8 mouse cellular contexts compared by ENCODE assay signal in the genomic region with DNA sequence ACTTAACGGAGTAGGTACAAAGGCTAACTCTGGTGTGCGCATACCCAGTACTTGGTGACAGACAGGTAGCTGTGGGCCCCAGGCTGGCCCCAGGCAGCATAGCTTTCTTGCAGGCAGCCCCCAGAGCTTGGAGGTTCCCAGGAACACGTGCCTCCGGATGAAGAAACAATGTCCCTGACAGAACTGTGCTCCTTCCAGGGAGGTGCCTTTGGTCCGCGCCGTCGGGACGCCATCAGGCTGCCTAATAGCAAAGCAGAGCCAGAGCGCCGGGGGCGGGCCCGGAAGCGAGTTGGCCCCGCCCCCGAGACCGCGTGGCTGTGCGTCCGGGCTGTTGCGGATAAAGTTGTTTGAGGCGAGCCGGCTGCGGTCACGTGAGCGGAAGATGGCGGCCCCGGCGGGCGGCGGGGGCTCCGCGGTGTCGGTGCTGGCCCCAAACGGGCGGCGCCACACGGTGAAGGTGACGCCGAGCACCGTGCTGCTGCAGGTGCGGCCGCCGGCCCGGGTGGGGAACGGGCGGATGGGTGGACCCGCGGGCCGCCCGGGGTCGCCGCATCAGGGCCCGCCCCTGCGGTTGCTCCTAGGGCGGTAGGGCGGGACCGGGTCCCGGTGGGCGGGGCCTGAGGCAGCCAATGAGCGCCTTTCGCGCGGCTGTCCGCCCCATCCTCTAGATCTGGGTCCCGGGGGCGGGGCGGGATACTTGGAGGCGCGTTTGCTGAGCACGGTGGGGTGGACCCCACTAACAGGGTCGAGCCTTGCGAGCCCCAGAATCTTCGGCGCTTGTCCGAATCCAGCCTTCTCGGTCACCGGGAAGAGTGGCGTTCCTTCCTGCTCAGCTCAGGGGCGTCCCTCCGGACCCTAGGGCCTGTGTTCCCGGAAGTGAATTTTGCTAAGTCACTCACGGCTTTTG. TPM values are rescaled to one million over a fixed set of nuclear protein-coding genes. Genes with fewer than 3 reads are reported as not detected.
DNase-seq lines count a peak whose midpoint lies in the region; ATAC-seq and TF ChIP-seq lines count a peak whose summit lies in the region.

TSS of gene Aspscr1 (plus strand) at position 287 of the 907 bp plus-strand sequence.

- no peak for TF ChIP-seq CTCF in liver, adult 2 months (IDR thresholded peaks at IDR 0.05; ENCODE audit: low read depth, low read length)

- peak within 1 kb of the TSS; percentile 74 for H3K4me3 ChIP-seq in heart, embryonic 11.5 days (ENCODE audit: low read depth, low read length)
- peak within 1 kb of the TSS; percentile 68 for H3K4me3 ChIP-seq in kidney, embryonic 16.5 days (ENCODE audit: low read length)
- peak within 1 kb of the TSS; percentile 95 for H3K4me3 ChIP-seq in liver, adult 2 months (ENCODE audit: insufficient read depth, low read depth, low read length)
- peak within 1 kb of the TSS; percentile 44 for H3K4me3 ChIP-seq in myocyte

- H3K36me3 ChIP-seq in heart, embryonic 11.5 days (ENCODE audit: control insufficient read depth, insufficient read depth, low read length): no peaks in the 10 kb centered on the region
- no peaks in the 10 kb centered on the region for H3K36me3 ChIP-seq in kidney, embryonic 16.5 days (ENCODE audit: insufficient read depth, low read length)
- H3K36me3 ChIP-seq in liver, adult 2 months (ENCODE audit: control insufficient read depth, insufficient read depth, low read length): no peaks in the 10 kb centered on the region
- H3K36me3 ChIP-seq in myocyte (ENCODE audit: control insufficient read depth, insufficient read depth): no peaks in the 10 kb centered on the region
- H3K36me3 ChIP-seq in splenic B cell, adult 2 months (ENCODE audit: control insufficient read depth, insufficient read depth, low read length, poor library complexity, severe bottlenecking): no peaks in the 10 kb centered on the region

- H3ac ChIP-seq in myocyte (ENCODE audit: control insufficient read depth, insufficient read length): peak within 1 kb of the TSS; percentile 72

- peak; percentile 97 to 98 for DNase-seq in B cell, adult 2 months
- peak; percentile 95 for DNase-seq in brain, adult 2 months (ENCODE audit: low read depth, low spot score)
- peak; percentile 79 for DNase-seq in liver, adult 2 months (ENCODE audit: extremely low read depth, low read depth, low spot score)
- peak; percentile 96 for DNase-seq in splenic B cell, adult 2 months (ENCODE audit: low read depth, low spot score)

- peak within 1 kb of the TSS; percentile 90 for H3K9ac ChIP-seq in heart, embryonic 11.5 days (ENCODE audit: low read depth, low read length)
- H3K9ac ChIP-seq in kidney, embryonic 16.5 days (replicated peaks; ENCODE audit: low read length): peak within 1 kb of the TSS; percentile 82
- H3K9ac ChIP-seq in liver, adult 2 months (ENCODE audit: low read depth, low read length): peak within 1 kb of the TSS; percentile 94

- H3K79me2 ChIP-seq in liver, adult 2 months (ENCODE audit: control insufficient read depth, insufficient read depth, low read length): peaks cover 14% of the 10 kb centered on the region; the same call in 1 of the 2 replicates
- H3K79me2 ChIP-seq in myocyte (ENCODE audit: control insufficient read depth, insufficient read depth): no peaks in the 10 kb centered on the region

- no peaks in the 10 kb centered on the region for H3K9me3 ChIP-seq in heart, embryonic 11.5 days (replicated peaks; ENCODE audit: control insufficient read depth, low read length)
- no peaks in the 10 kb centered on the region for H3K9me3 ChIP-seq in kidney, embryonic 16.5 days (ENCODE audit: low read length)

- peaks cover 8% of the 10 kb centered on the region for H3K4me1 ChIP-seq in heart, embryonic 11.5 days (ENCODE audit: control insufficient read depth, insufficient read depth, low read length)
- H3K4me1 ChIP-seq in kidney, embryonic 16.5 days (ENCODE audit: insufficient read depth, low read length): peaks cover 8% of the 10 kb centered on the region
- H3K4me1 ChIP-seq in liver, adult 2 months (ENCODE audit: control insufficient read depth, insufficient read depth, low read length): peaks cover 30% of the 10 kb centered on the region

- WGBS in heart, embryonic 11.5 days (ENCODE audit: insufficient replicate concordance): 2% methylated on average over 75 of the region's 83 CpGs
- WGBS in kidney, embryonic 16.5 days: under 1% methylated on average over 82 of the region's 83 CpGs
- under 1% methylated on average over 83 of the region's 83 CpGs for WGBS in liver, adult 2 months

- peak within 1 kb of the TSS; percentile 86 for H3K4me2 ChIP-seq in heart, embryonic 11.5 days
- peak within 1 kb of the TSS; percentile 95 for H3K4me2 ChIP-seq in kidney, embryonic 16.5 days (replicated peaks; ENCODE audit: low read depth, low read length)
- H3K4me2 ChIP-seq in myocyte (ENCODE audit: low read depth): peak within 1 kb of the TSS; percentile 96

- H3K27me3 ChIP-seq in heart, embryonic 11.5 days (ENCODE audit: control insufficient read depth, insufficient read depth, low read length): no peaks in the 10 kb centered on the region
- H3K27me3 ChIP-seq in kidney, embryonic 16.5 days (ENCODE audit: insufficient read depth, low read length): no peaks in the 10 kb centered on the region
- H3K27me3 ChIP-seq in liver, adult 2 months (ENCODE audit: control insufficient read depth, insufficient read depth, low read length): no peaks in the 10 kb centered on the region
- H3K27me3 ChIP-seq in myocyte (ENCODE audit: control insufficient read depth, insufficient read depth, insufficient read length): no peaks in the 10 kb centered on the region
- H3K27me3 ChIP-seq in splenic B cell, adult 2 months (ENCODE audit: control insufficient read depth, insufficient read depth, low read length, poor library complexity, severe bottlenecking): no peaks in the 10 kb centered on the region

- ATAC-seq in erythroblast, adult 5-6 weeks (replicated peaks; ENCODE audit: low FRiP score, poor library complexity, severe bottlenecking): peak; percentile 93
- peak; percentile 97 for ATAC-seq in heart, embryonic 11.5 days (replicated peaks; ENCODE audit: insufficient number of reproducible peaks, low FRiP score, low TSS enrichment)
- ATAC-seq in kidney, embryonic 16.5 days (ENCODE audit: low FRiP score, low TSS enrichment): peak; percentile 96

- TF ChIP-seq POLR2A in liver, adult 2 months (IDR thresholded peaks at IDR 0.05; ENCODE audit: extremely low read depth, insufficient read depth, low read length): peak; percentile 90
- peak; percentile 62 for TF ChIP-seq POLR2A in myocyte (IDR thresholded peaks at IDR 0.05; ENCODE audit: insufficient read length, low read depth)

- H3K27ac ChIP-seq in heart, embryonic 11.5 days (ENCODE audit: low read depth, low read length): peak within 1 kb of the TSS; percentile 89
- H3K27ac ChIP-seq in kidney, embryonic 16.5 days (ENCODE audit: low read length): peak within 1 kb of the TSS; percentile 82
- peak within 1 kb of the TSS; percentile 99 for H3K27ac ChIP-seq in liver, adult 2 months (replicated peaks; ENCODE audit: insufficient read depth, low read depth, low read length)

TF ChIP-seq in myocyte, 11 proteins besides CTCF, POLR2A, EP300 and RAD21:
- TF ChIP-seq MYOD1 (IDR thresholded peaks at IDR 0.05; ENCODE audit: control insufficient read depth in 1 of 3, insufficient read length in 2 of 3, low read depth in 2 of 3) (no peak), POLR2AphosphoS2 (IDR thresholded peaks at IDR 0.05; ENCODE audit: insufficient read length, low read depth) (peak; percentile 11), CEBPB (IDR thresholded peaks at IDR 0.05; ENCODE audit: insufficient read depth, poor library complexity, severe bottlenecking) (no peak), REST (IDR thresholded peaks at IDR 0.05; ENCODE audit: insufficient read depth, insufficient read length) (no peak), TCF3 (IDR thresholded peaks at IDR 0.05; ENCODE audit: insufficient read length, low read depth) (no peak), USF1 (IDR thresholded peaks at IDR 0.05; ENCODE audit: low read depth) (peak; percentile 86), MYOG (IDR thresholded peaks at IDR 0.05; ENCODE audit: control insufficient read depth in 1 of 3, insufficient read depth in 1 of 3, insufficient read length in 2 of 3, low read depth in 2 of 3) (peak in 1 of 3 experiments; percentile 19)

RNA-seq across cellular contexts. Expression of gene Aspscr1, which starts in this region (rescaled TPM):
- 16.7 and 17.6 TPM in 2 replicates for total RNA-seq in erythroblast, adult 5-6 weeks (2015; ENCODE audit: low replicate concordance)
- 10.7 and 15.9 TPM in 2 replicates for total RNA-seq in erythroblast, adult 5-6 weeks (2017; ENCODE audit: low replicate concordance)
- polyA plus RNA-seq in heart, embryonic 11.5 days (2014; fragmentation: Nextera tagmentation; extraction: Ambion mirVana): 93.9 and 103 TPM in 2 replicates
- polyA plus RNA-seq in kidney, embryonic 16.5 days (2015; fragmentation: Nextera tagmentation; extraction: Ambion mirVana): 146 TPM in 2 replicates
- 49.3 and 56.6 TPM in 2 replicates for total RNA-seq in liver, adult 2 months (2014; rRNA removed)
- 131 and 142 TPM in 2 replicates for polyA plus RNA-seq in liver, adult 2 months (2012; rRNA removed)
- polyA plus RNA-seq in myocyte (2012; fragmentation: generic; extraction: Trizol): 65.9 TPM

Comparison
In these comparisons a context has a peak if more than half of its experiments do, and no peak if none do; other contexts are left out.
1. Peak in every context shown above with its lines: DNase-seq, ATAC-seq, H3K4me3 ChIP-seq and H3K27ac ChIP-seq.
2. H3K4me3 ChIP-seq: peak in every context shown above with its lines; median percentile 95 in liver, adult 2 months; 74 in heart, embryonic 11.5 days; 68 in kidney, embryonic 16.5 days; 44 in myocyte.